Mouse (Mus musculus) hematopoietic stem cell, adult 5-6 weeks (primary cell): Measurements from ENCODE around the gene Pdzd9. TPM values are rescaled to one million over a fixed set of nuclear protein-coding genes. Genes with fewer than 3 reads are reported as not detected.

Source experiments
- ATAC-seq, 2 experiments: fragments of 125-278 bp in 1 of 2; replicated peaks in 1 of 2; 2 replicates each; pipeline ENCODE4 v1.8.0; 2016 to 2017; ENCODE audit warnings: inconsistent platforms in 2 of 2, mild to moderate bottlenecking in 2 of 2, moderate number of reproducible peaks in 2 of 2, low read depth in 1 of 2, moderate TSS enrichment in 1 of 2; ENCODE audit not compliant: low FRiP score in 2 of 2, poor library complexity in 2 of 2, severe bottlenecking in 2 of 2, insufficient read depth in 1 of 2, low TSS enrichment in 1 of 2
- total RNA-seq: library from RNA; stranded (forward); fragments of 172-1452, 232-1000 nt; gene quantifications from 2 replicates; pipeline ENCODE4 v1.2.3, GENCODE M21; 2017

The Pdzd9 gene
- total RNA-seq, 1 experiment from 2014 or later = not detected

DNA sequence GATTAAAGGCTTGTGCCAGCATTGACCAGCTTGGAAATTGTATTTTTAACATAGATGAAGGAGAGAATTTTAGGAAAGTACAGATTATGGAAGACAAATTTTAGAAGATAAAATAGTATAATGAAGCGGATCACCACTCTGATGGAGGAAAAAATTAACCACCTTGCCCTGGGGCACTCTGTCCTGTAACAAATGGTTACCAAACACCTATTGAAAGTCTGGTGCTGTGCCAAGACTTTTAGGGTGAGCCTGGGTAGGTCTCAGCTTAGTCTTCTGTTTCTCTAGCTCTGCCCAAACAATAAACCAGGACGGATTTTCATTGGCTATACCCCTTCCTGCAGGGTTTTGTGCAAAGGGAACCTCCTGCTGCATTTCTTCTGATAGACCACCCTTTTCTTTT, 1.1 kb upstream of the Pdzd9 start:
- no peak for ATAC-seq

DNA sequence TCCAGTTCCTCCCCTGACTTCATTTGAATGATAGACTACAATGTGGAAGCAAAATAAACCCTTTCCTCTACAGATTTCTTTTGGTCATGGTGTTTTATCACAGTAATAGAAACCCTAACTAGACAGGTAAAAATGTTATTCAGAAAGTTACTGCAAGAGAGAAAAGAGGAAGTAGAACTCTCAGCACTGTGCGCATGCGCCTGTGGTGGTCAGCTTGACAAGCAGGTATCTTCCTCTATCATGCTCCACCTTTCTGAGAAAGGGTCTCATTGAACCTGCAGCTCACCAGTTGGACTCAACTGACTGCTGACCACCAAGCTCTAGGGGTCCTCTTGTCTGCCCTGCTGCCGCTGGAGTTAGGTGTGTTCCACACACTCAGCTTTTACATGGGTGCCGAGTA, 8.1 kb downstream of the Pdzd9 start:
- peak; percentile 51 to 53 for ATAC-seq

DNA sequence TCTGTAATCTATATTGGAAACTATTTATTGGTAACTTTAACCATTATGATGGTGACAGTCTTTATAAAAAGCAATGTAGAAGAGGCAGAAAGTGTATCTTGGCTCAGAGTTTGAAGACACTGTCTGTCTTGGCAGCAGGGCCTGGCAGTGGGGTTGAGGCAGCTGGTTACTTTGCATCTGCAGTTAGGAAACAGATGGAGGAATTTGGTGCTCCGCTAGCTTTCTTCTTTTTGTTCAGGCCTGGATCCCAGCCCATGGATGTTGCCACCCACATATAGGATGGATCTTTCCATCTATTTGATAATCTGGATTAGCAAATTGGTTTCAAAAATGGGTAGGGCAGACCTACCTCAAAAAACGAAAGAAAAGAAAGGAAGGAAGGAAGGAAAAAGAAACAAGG, 22.3 kb downstream of the Pdzd9 start:
- ATAC-seq = no peak

DNA sequence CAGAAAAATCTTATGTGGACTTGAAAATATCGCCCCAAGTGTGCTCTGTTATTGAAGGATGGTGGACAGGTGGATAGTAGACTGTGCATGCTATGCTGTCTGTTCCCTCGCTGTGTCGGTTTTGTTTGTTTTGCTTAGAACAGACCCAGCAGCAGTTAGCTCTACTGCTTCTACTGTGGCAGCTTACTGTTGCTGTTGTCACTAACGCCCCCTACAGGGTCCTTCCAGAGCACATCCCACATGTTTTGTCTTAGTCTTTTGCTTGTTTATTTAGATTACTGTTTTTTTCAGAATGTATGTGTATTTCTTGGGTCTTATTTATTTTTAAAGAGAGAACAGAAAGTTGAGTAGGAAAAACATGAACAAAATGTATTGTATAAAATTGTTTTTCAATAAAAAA, 26.9 kb downstream of the Pdzd9 start:
- no peak for ATAC-seq

DNA sequence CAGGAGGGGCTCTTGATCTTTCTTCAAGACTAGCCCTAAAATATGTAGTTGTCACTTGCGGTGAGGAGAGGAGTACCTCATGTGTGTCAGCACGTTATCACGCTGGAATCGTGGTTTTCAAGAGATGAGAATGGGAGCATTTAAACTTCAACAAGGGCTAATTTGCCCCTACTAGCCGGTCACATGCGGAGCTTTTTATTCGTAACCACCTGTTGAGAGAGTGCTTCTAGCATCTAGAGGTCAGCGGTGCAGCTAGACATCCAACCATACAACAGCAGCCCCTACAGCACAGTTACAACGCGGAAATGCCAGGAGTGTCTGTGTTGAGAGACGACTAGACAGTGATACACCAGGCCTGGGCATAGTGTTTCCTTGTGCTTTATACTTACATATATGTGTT, 34.3 kb downstream of the Pdzd9 start:
- peak in 1 of 2 experiments; percentile 19; a peak in 1 of 4 replicates for ATAC-seq

DNA sequence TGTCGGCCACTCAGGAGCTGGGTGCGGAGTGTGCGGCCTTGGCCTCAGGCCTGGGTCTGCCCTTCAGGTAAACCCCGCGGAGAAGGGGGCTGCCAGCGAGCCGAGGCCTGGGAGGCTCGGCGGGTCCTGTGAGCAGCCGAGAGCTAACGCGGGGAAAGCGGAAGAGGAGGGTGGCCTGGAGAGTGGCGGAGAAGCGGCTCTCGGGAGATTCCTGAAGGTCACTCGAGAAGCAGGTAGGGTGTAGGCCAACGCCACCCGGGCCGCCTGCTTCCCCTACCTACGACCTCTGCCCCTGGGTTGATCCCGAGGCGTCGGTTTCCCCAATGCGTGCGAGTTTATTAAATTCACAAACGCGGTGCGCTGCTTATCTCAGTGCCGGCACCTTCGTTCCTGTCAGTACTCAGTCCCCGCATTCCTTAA, 34.8 kb downstream of the Pdzd9 start:
- peak; percentile 50 to 76 for ATAC-seq

DNA sequence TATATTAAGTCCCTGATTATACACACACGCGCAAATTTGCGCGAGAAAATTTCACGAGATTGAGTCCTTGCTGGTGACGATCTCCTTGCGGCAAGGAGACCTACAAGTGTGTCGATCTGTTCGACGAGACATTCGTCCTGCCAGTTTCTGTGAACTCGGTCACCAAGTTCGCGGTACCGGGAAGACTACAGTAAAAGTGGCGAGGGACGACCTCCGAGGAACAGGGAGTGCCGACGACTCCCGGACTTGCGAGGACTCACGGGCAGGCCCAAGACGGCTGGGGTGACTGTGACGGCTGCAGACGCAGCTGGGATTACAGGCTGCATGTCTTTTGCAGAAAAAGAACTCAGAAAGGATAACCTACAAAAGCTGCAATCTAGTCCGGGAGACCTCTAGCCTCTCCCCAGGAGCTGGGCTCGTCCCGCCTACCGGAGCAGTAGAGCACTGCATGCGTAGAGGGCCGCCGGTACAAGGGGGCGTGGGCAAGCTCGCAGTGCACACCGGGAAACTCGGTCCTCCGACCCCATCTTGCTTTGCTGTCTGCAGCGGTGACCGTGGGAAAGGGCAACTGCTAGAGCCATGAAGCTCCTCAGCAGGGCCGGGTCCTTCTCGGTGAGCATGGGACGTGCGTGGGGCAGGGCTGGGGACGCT, 35.3 kb downstream of the Pdzd9 start, which contains the start of gene Uqcrc2:
Gene Uqcrc2 (plus strand): TSS at position 466 of the 651 bp plus-strand sequence.
- peak; percentile 99 for ATAC-seq

DNA sequence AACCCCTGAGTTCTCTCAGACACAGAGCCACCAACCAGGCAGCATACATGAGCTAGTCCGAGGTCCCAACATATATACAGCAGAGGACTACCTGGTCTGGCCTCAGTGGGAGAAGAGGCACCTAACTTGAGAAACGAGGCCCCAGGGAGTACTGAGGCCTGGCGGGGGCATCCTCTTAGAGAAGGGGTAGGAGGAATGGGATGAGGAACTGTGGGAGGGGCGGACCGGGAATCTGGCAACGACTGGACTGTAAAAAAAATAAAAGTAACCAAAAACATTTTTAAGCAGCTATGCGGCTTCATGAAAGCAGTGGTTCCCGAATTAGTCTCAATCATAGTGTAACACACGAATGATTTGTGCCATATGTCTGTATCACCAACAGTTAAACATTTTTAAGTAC, 35.8 kb downstream of the Pdzd9 start:
- ATAC-seq = no peak

DNA sequence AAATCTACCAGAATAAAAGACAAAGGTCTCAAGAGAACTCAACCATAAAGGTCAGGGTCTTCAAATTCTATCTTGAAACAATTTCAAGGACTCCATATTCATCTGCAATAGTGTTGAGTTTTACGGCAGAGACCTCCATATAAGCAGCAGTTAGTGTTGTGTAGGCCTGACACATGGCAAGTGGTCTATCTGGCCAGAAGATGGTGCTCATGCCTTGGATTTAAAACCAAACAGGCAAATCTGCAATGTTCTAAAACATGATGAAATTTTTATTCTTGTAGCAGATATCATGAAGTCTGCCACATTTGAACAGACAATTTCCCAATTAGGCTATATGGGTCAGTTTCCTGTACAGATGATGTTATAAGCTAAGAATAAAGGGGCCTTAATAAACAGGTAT, 37.6 kb downstream of the Pdzd9 start:
- ATAC-seq = no peak

DNA sequence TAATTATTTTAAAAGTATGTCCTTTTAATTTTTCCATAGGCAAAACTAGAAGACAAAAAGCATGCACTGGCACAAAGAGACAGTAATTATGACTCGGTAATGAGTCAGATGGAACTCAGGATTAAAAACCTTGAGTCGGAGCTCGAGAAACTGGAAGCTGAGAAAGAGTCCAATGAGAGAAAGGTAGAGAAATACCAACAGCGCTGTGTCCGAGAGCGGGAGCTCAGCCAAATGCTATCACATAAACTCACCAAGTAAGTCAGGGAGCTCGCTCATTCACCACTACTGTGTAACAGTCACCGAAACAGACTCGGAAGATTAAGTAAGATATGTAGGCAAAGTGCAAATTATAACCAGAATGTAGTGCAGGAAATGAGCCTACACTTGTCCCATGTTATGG, 49.3 kb downstream of the Pdzd9 start:
- no peak for ATAC-seq

DNA sequence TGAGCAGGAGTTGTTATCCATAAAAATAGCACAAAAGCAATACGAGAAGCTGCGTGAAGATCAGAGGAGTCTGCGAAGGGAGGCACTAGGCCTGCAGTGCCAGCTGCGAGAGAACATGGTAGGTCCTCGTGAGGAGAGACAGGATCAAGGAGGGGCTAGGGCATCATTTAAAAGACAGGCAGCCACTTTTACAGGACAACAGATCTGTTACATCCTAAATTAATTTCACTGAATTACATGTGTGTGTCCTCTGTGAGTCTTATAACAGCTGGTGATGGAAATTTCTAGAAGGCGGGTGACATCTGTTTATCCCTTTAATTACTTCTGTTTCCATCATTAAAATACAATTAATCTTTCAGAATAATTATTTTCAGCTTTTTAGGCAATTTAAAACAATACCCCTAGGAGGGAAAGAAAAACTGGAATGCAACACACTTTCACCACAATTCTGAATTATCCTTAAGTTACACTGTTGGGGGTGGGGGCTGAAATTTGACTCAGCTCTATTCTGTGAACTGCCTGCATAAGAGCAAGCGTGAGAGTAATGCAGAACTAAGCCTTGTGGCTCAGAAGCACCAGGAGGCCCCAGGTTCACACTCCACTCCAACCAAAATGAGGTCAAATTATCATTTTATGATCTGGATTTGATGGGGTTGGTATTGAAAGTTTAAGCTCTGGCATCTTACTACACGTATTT, 49.9 kb downstream of the Pdzd9 start:
- no peak for ATAC-seq

Other genes with a start within 250 kb of the Pdzd9 start
- 143 and 160 TPM in 2 replicates for gene Uqcrc2, start 35.2 kb downstream of the Pdzd9 start, total RNA-seq
- gene Mosmo, start 7.3 kb upstream of the Pdzd9 start, total RNA-seq = 21.6 and 24.0 TPM in 2 replicates
- gene Vwa3a, start 69.0 kb upstream of the Pdzd9 start, total RNA-seq = not detected in 2 replicates
- gene Gm5737, start 142.0 kb upstream of the Pdzd9 start, total RNA-seq = not detected in 2 replicates
- 146 and 162 TPM in 2 replicates for gene Eef2k, start 172.5 kb upstream of the Pdzd9 start, total RNA-seq
- 25.8 and 28.4 TPM in 2 replicates for gene Polr3e, start 247.4 kb upstream of the Pdzd9 start, total RNA-seq